Mouse (Mus musculus) regulatory T cell (primary cell): ENCODE measurements around the gene Ccr8.
"Not testable (repeated sequence)": the region's sequence is repeated elsewhere in the genome, so short reads cannot be mapped to it uniquely, and the experiment has no call there.

ENCODE experiments used
- in situ Hi-C: fragments of 300-600 bp; cut with MboI, MseI; formaldehyde crosslinking; loops from one replicate; pipeline ENCODE4 v1.15.1; 2025; ENCODE audit warnings: high pct_unique_total_duplicates

Ccr8 gene

GRCm38 (mm10) chr9:120089125-120089524, 2.8 kb upstream of the Ccr8 start:
- in situ Hi-C loops: no loop called here

- in situ Hi-C loops: no loop called here
Measured at GRCm38 (mm10) chr9:120091086-120091485, 828 bp upstream of the Ccr8 start.

- in situ Hi-C loops: no loop called here
Measured at GRCm38 (mm10) chr9:120093701-120094100, 1.8 kb downstream of the Ccr8 start.

GRCm38 (mm10) chr9:120095886-120096285, 4.0 kb downstream of the Ccr8 start:
- in situ Hi-C loops: no loop called here

- in situ Hi-C loops: no loop called here
Measured at GRCm38 (mm10) chr9:120098682-120099081, 6.8 kb downstream of the Ccr8 start.

- in situ Hi-C loops: no loop called here
Measured at GRCm38 (mm10) chr9:120099304-120099703, 7.4 kb downstream of the Ccr8 start.

GRCm38 (mm10) chr9:120101165-120101564, 9.3 kb downstream of the Ccr8 start:
- in situ Hi-C loops: no loop called here

GRCm38 (mm10) chr9:120108953-120109352, 17.0 kb downstream of the Ccr8 start:
- in situ Hi-C loops: not testable (repeated sequence)

- in situ Hi-C loops: no loop called here
Measured at GRCm38 (mm10) chr9:120110211-120111018, 18.5 kb downstream of the Ccr8 start, which contains the start of gene Slc25a38. TSS of gene Slc25a38 (plus strand) at chr9:120110374.

- in situ Hi-C loops: no loop called here
Measured at GRCm38 (mm10) chr9:120111156-120111945, 19.4 kb downstream of the Ccr8 start.

- in situ Hi-C loops: no loop called here
Measured at GRCm38 (mm10) chr9:120112472-120112871, 20.6 kb downstream of the Ccr8 start.

GRCm38 (mm10) chr9:120113456-120113855, 21.5 kb downstream of the Ccr8 start:
- in situ Hi-C loops: no loop called here

GRCm38 (mm10) chr9:120114051-120114788, 22.3 kb downstream of the Ccr8 start:
- in situ Hi-C loops: no loop called here

- in situ Hi-C loops: no loop called here
Measured at GRCm38 (mm10) chr9:120114789-120115151, 22.9 kb downstream of the Ccr8 start.

- in situ Hi-C loops: no loop called here
Measured at GRCm38 (mm10) chr9:120115580-120115979, 23.7 kb downstream of the Ccr8 start.

GRCm38 (mm10) chr9:120116184-120116624, 24.3 kb downstream of the Ccr8 start:
- in situ Hi-C loops: no loop called here

- in situ Hi-C loops: no loop called here
Measured at GRCm38 (mm10) chr9:120118212-120118611, 26.3 kb downstream of the Ccr8 start.

- in situ Hi-C loops: no loop called here
Measured at GRCm38 (mm10) chr9:120120503-120120902, 28.6 kb downstream of the Ccr8 start.

- in situ Hi-C loops: no loop called here
Measured at GRCm38 (mm10) chr9:120126868-120127267, 35.0 kb downstream of the Ccr8 start.

- in situ Hi-C loops: no loop called here
Measured at GRCm38 (mm10) chr9:120127538-120128251, 35.8 kb downstream of the Ccr8 start, which contains the start of gene Rpsa. TSS of gene Rpsa (plus strand) at chr9:120127689.

- in situ Hi-C loops: no loop called here
Measured at GRCm38 (mm10) chr9:120129276-120129675, 37.4 kb downstream of the Ccr8 start.
